Mouse (Mus musculus) CH12F3 (cell line): Measurements from ENCODE around the gene Aqp11.

ENCODE experiments used
- in situ Hi-C: fragments of 300-500 bp; cut with MboI; formaldehyde crosslinking; loops from 2 replicates; pipeline ENCODE4 v1.14.3; 2020; ENCODE audit warnings: low sequenced_read_pairs

Aqp11 gene

DNA sequence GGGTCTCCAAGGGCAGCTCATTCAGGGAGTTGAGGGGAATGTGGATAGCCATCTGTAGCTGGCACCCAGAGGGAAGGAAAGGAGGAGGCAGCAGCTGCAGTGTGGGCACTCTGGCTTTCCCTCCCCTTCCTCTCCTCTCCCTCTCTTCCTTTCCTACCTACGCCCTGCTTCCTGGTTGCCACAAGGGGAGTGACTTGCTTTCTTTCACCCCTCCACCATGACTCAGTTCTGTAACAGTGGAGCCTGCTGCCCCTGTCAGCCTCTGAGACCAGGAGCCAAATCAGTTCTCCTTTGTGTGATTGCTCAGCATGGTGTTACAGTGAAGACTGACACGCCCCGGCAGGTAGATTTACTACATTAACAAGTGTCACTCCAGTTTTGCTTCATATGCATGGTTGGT lies 28.9 kb downstream of the Aqp11 start:
- in situ Hi-C loops: no loop called here

DNA sequence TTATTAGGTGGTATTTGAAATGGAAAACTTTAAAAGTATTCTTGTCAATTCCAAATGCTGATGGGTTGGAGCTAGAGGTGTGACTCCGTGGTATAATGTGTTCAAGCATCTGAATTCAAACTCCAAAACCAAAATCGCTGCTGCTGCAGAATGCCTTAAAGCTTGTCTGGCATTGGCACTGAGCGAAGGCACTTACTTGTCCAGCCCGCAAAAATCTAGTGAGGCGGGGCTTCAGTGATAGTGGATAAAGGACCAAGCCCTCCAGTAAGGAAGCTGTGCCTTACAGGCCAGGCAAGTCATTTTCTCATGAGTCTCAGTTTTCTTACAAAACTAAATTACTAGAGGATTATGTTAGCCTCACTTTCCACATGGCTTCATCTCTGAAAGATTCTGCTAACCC lies 30.3 kb downstream of the Aqp11 start:
- in situ Hi-C loops: no loop called here

DNA sequence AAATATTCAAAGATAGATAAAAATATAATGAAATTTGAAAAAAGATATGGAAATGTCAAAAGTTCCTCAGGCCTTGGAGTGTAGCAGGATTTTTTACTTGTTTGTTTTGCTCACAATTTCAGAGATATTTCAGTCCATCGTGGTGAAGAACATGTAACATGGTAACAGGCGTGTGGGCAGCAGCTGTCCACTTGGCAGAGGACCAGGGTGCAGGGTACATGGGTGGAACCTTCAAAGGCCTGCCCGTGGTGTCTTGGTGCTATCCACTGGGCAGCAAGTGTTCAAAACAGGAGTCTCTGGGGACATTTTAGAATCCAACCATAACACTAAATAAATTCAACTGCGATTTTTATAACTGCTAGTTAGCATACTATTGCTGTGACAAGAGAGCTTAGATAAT lies 31.0 kb downstream of the Aqp11 start:
- in situ Hi-C loops: no loop called here

DNA sequence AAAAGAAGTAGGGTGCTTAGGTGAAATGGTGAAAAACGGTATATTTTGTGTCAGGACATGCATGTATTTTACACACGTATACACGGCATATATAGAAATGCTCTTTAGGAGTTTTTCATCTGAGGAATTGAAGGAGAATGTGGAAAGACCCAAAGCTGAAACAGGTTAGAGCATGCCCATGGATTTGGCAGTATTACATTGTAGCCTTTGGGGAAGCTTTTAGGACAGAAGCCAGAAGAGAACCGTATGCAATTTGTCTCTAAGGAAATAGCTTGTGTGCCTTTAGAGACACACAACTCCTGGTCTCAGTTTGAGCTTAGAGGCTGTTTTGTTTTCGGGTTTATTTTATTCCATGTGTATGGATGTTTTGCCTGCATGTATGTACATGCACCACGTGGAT lies 37.0 kb downstream of the Aqp11 start:
- in situ Hi-C loops: no loop called here

DNA sequence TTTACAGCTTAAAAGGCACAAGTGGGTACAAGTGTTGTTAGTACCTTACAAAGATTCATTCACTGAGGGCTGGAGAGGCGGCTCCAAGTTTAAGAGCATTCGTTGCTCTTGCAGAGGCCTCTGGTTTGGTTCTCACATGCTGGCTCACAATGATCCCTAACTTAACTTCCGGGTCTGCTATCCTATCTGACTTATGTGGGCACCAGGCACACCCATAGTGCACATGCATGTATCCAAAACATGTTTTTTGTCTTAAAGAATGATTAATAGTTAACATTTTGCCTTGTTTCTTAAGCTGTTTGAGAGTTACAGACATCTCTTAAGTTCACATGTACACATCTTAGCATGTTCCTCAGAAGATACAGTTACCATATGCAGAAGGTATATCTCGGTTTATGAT lies 37.9 kb downstream of the Aqp11 start:
- in situ Hi-C loops: no loop called here

DNA sequence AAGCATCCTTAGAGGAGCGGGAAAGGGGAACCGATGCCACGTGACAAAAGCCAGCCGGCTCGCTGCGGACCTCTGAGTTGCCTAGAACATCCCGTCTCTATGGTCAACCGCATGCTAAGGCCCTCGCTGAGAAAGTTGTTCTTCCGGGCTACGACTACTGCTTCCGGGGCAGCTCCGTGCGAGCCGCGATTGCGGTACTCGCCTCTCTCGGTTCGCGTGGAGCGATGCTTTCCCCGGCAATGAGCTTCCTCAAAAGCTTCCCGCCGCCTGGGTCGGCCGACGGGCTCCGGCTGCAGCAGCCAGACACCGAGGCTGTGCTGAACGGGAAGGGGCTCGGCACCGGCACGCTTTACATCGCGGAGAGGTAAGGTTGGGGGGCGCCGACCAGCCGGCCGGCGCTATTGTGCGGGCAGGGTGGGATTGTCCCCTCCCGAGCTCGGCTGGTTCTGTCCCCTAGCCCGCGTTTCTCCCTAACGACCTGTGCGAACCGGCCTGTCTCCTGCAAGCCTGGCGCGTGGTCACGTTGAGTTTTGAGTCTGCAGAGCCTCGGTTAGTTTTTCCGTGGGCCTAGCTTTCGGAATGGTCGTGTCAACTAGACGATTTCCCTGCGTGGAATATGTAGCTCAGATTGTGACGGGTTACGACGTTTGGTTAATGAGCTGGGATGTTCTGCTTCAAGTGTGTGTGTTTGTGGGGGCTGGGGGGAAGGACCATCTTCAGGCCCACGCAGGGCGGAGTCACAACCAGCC lies 41.4 kb downstream of the Aqp11 start, which contains the start of gene Clns1a:
Gene Clns1a, plus strand, starts transcription at position 129 of the 749 bp plus-strand sequence.
- in situ Hi-C loops: no loop called here

DNA sequence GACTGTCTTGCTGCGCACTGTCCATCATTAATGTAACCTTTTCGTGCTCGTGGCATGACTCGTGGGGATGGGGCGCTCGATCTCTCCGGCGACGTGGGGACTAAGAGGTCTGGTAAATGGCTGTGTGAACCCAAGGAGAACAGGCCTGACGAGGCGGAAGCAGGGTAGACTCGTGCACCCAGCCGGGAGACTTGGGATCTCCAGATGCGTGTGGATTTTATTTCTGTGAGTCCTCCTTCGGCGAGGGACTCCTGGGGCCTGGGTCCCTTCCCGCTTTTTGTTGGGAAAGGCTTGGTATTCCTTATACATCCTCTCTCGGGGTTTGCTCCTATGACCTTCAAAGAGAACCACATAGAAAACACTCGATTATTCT lies 42.0 kb downstream of the Aqp11 start:
- in situ Hi-C loops: no loop called here

DNA sequence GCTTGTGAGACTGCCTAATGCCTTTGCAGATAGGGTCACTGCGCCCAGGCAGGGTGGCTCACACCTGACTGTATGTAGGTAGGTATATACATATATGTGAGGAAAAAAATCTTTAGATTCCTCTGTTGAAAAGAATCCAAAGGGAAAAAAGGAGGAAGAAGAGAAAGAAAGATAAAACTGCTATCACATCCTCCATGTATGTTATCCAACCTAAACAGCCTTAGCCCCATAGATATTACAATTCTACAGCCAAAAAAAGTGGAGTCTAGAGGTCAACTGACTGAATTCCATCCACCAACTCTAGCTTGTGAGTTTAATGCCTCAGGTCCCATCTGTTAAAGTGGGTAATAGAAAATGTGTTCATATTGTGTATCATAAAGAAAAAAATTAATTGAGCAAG lies 42.6 kb downstream of the Aqp11 start:
- in situ Hi-C loops: no loop called here

DNA sequence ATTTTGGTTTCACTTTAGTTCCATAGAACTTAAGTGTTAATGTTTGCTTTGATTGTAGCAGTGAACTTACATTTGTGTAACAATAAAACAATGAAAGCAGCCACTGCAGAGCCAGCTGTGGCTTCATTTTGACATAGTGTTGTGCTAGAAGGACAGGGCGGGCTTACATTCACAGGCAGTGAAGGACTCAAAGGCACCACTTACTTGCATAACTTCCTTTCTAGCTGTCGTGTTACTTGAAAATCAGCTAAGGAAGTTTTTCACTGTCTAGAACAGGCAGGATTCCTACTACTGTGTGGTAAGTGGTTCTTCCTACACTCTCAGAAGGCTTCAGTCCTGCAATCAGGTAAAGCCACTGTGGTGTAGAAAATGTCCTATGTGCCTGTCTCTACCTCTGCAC lies 50.3 kb downstream of the Aqp11 start:
- in situ Hi-C loops: no loop called here

DNA sequence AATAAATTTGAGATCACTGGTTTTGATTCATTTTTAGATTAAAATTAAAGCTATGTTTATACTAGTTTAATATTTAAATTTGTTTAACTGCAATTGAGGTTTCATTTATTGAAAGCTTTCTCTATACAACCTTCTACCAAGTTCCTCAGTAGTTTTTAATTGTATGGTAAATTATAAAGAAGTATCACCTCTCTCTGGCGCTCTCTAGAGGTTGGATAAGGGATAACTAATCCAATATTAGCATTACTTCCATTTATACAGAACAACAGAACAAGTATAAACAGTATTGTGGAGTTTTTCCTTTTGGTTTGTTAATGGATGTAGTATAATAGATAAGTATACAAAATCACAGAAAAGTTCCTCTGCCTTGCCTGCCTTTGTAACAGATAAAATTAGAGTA lies 58.9 kb downstream of the Aqp11 start:
- in situ Hi-C loops: no loop called here
